ENCODE assay signal across 8 mouse cellular contexts in genomic region chr1:86488326-86488725, GRCm38 (mm10). TPM values are rescaled to one million over a fixed set of nuclear protein-coding genes. Genes with fewer than 3 reads are reported as not detected.
DNase-seq lines count a peak whose midpoint lies in the region; ATAC-seq and TF ChIP-seq lines count a peak whose summit lies in the region.

No protein-coding gene starts in this region.

- intact Hi-C loops in heart, postnatal 25 days (cut with DNase I): loop anchor here (2.0 kb wide), 1 partner anchor 14 kb away; no protein-coding TSS in a partner anchor

- WGBS in heart, embryonic 12.5 days: 74% methylated on average over 7 of the region's 7 CpGs
- 50% methylated on average over 7 of the region's 7 CpGs for WGBS in bone marrow, adult 2 months
- WGBS in hindbrain, embryonic 13.5 days: 40% methylated on average over 7 of the region's 7 CpGs
- 54% methylated on average over 7 of the region's 7 CpGs for WGBS in liver, embryonic 13.5 days (ENCODE audit: insufficient replicate concordance)

- TF ChIP-seq POLR2A in bone marrow, adult 2 months (IDR thresholded peaks at IDR 0.05; ENCODE audit: borderline replicate concordance, control insufficient read depth, low read depth, low read length): no peak

- peak overlapping the region; percentile 95 for H3K27ac ChIP-seq in heart, embryonic 12.5 days (ENCODE audit: poor library complexity, severe bottlenecking)
- H3K27ac ChIP-seq in bone marrow, adult 2 months (ENCODE audit: control insufficient read depth, insufficient read depth, low read depth, low read length, poor library complexity): peak overlapping the region; percentile 98; the same call in 1 of the 2 replicates
- peak overlapping the region; percentile 100 for H3K27ac ChIP-seq in hindbrain, embryonic 13.5 days
- H3K27ac ChIP-seq in liver, embryonic 13.5 days: peak overlapping the region; percentile 96

- H3K27me3 ChIP-seq in heart, embryonic 12.5 days (replicated peaks): no peaks in the 10 kb centered on the region
- no peaks in the 10 kb centered on the region for H3K27me3 ChIP-seq in hindbrain, embryonic 13.5 days
- no peaks in the 10 kb centered on the region for H3K27me3 ChIP-seq in liver, embryonic 13.5 days

- no peak for DNase-seq in heart, postnatal 25 days (ENCODE audit: low spot score)
- no peak for DNase-seq in liver, embryonic 13.5 days
- no peak for DNase-seq in urinary bladder, adult 2 months (ENCODE audit: low spot score)
- no peak for DNase-seq in ovary, adult 18-20 months (ENCODE audit: low spot score)
- no peak for DNase-seq in adrenal gland, postnatal 10 days

- ATAC-seq in heart, embryonic 12.5 days (ENCODE audit: insufficient number of reproducible peaks, low FRiP score): no peak
- no peak for ATAC-seq in hindbrain, embryonic 13.5 days (ENCODE audit: low FRiP score)
- no peak for ATAC-seq in liver, embryonic 13.5 days (ENCODE audit: low read depth)

- H3K4me1 ChIP-seq in heart, embryonic 12.5 days (replicated peaks): peaks cover 24% of the 10 kb centered on the region
- peaks cover 9% of the 10 kb centered on the region; the same call in 1 of the 2 replicates for H3K4me1 ChIP-seq in bone marrow, adult 2 months (ENCODE audit: control insufficient read depth, insufficient read depth, low read length)
- peaks cover 26% of the 10 kb centered on the region for H3K4me1 ChIP-seq in hindbrain, embryonic 13.5 days (replicated peaks)
- peaks cover 57% of the 10 kb centered on the region for H3K4me1 ChIP-seq in liver, embryonic 13.5 days (replicated peaks)

- peak overlapping the region; percentile 69 for H3K4me3 ChIP-seq in heart, embryonic 12.5 days
- peak overlapping the region; percentile 66 for H3K4me3 ChIP-seq in bone marrow, adult 2 months (replicated peaks; ENCODE audit: control insufficient read depth, low read depth, low read length)
- peak overlapping the region; percentile 57 for H3K4me3 ChIP-seq in hindbrain, embryonic 13.5 days
- H3K4me3 ChIP-seq in liver, embryonic 13.5 days (replicated peaks): peak overlapping the region; percentile 84

- no peak for TF ChIP-seq CTCF in bone marrow, adult 2 months (IDR thresholded peaks at IDR 0.05; ENCODE audit: control insufficient read depth, insufficient read depth, low read length)

- H3K9ac ChIP-seq in heart, embryonic 12.5 days: peak overlapping the region; percentile 93
- peak overlapping the region; percentile 91 for H3K9ac ChIP-seq in hindbrain, embryonic 13.5 days
- H3K9ac ChIP-seq in liver, embryonic 13.5 days: peak overlapping the region; percentile 95

- H3K9me3 ChIP-seq in heart, embryonic 12.5 days (replicated peaks): no peaks in the 10 kb centered on the region
- H3K9me3 ChIP-seq in hindbrain, embryonic 13.5 days: no peaks in the 10 kb centered on the region
- H3K9me3 ChIP-seq in liver, embryonic 13.5 days (replicated peaks): no peaks in the 10 kb centered on the region

- no peaks in the 10 kb centered on the region for H3K36me3 ChIP-seq in heart, embryonic 12.5 days
- no peaks in the 10 kb centered on the region for H3K36me3 ChIP-seq in hindbrain, embryonic 13.5 days
- no peaks in the 10 kb centered on the region for H3K36me3 ChIP-seq in liver, embryonic 13.5 days

- H3K4me2 ChIP-seq in heart, embryonic 12.5 days: peak overlapping the region; percentile 82
- peak overlapping the region; percentile 70 for H3K4me2 ChIP-seq in hindbrain, embryonic 13.5 days
- peak overlapping the region; percentile 94 for H3K4me2 ChIP-seq in liver, embryonic 13.5 days

RNA-seq across cellular contexts. Expression of gene Ptma, which starts 38.2 kb away (rescaled TPM):
- 1,057 and 1,113 TPM in 2 replicates for polyA plus RNA-seq in heart, embryonic 12.5 days (2016; fragmentation: Nextera tagmentation; extraction: Ambion mirVana)
- 100 to 1,000 TPM; 231 to 265 TPM for total RNA-seq in heart, postnatal 25 days (2021)
- 1,145 and 1,395 TPM in 2 replicates for polyA plus RNA-seq in bone marrow, adult 2 months (2011; ENCODE audit: insufficient read depth, insufficient read length, low replicate concordance, missing spikeins)
- polyA plus RNA-seq in hindbrain, embryonic 13.5 days (2015; fragmentation: Nextera tagmentation; extraction: Ambion mirVana): 2,123 and 2,193 TPM in 2 replicates
- polyA plus RNA-seq in liver, embryonic 13.5 days (2015; fragmentation: Nextera tagmentation; extraction: Ambion mirVana): 1,483 and 1,688 TPM in 2 replicates
- polyA plus RNA-seq in urinary bladder, adult 2 months (2012; rRNA removed): 836 and 1,054 TPM in 2 replicates
- 100 to 1,000 TPM; 804 to 831 TPM for total RNA-seq in adrenal gland, postnatal 10 days (2021)
